Comparison of ENCODE assay signal across 8 mouse cellular contexts in the genomic region with DNA sequence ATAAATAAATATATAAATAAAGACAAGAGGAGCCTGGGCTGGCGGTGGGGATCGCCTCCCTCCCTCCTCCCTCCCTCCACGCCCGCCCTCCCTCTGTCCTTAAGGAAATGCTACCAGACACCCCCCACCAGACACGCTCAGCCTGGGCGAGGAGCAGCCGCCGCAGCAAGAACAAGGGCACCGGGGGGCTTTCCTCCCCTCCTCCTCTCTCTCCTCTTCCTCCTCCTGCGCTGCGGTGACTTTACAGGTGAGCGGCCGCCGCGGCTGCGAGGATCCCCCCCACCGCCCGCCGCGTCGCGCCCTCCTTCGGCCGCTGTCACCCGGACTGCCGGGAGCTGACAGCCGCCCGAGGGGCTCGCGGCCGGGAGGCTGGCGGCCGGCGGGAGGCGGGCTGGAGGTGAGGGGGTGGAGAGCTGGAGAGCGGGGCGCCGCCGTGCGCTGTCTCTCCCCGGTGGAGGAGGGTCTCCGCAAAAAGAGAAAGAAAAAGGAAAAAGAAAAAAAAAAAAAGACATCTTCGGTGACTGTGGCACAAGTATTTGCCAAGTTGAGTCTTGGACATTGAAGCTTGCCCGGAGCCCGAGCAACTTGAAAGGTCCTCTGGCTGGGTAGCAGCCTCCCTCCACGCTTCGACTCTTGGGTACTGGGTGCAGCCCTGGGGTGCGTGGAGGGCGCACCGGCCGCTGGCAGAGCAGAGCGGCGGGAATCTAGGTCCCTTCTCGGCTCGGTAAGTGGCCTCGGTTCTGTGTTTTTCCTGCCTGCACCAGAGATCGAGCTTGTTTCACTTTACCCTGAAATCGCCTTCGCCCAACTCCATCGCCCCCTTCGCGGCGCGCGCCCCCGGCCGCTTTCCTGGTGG. TPM values are rescaled to one million over a fixed set of nuclear protein-coding genes. Genes with fewer than 3 reads are reported as not detected.
A peak's percentile ranks its signal among the peaks of the same experiment; 100 is the strongest.
DNase-seq lines count a peak whose midpoint lies in the region; ATAC-seq and TF ChIP-seq lines count a peak whose summit lies in the region.

Hivep2 (plus strand) TSS at position 102 of the 856 bp plus-strand sequence.

- peak within 1 kb of the TSS; percentile 99 for H3K4me2 ChIP-seq in embryonic facial prominence, embryonic 13.5 days
- peak within 1 kb of the TSS; percentile 90 for H3K4me2 ChIP-seq in heart, embryonic 12.5 days
- H3K4me2 ChIP-seq in kidney, postnatal 0 days (ENCODE audit: low read length): peak within 1 kb of the TSS; percentile 87
- peak within 1 kb of the TSS; percentile 85 for H3K4me2 ChIP-seq in liver, embryonic 12.5 days
- H3K4me2 ChIP-seq in neural tube, embryonic 13.5 days: peak within 1 kb of the TSS; percentile 98

- ATAC-seq in embryonic facial prominence, embryonic 13.5 days (ENCODE audit: insufficient number of reproducible peaks, insufficient read depth, low FRiP score, low TSS enrichment, low read depth): peak; percentile 28
- ATAC-seq in heart, embryonic 12.5 days (ENCODE audit: insufficient number of reproducible peaks, low FRiP score): peak; percentile 59
- peak; percentile 11 for ATAC-seq in kidney, postnatal 0 days (replicated peaks; ENCODE audit: low FRiP score, low read depth)
- ATAC-seq in liver, embryonic 12.5 days: peak; percentile 17
- peak; percentile 47 for ATAC-seq in neural tube, embryonic 13.5 days (ENCODE audit: low read depth)

- peaks cover 14% of the 10 kb centered on the region for H3K27me3 ChIP-seq in embryonic facial prominence, embryonic 13.5 days
- H3K27me3 ChIP-seq in heart, embryonic 12.5 days (replicated peaks): no peaks in the 10 kb centered on the region
- no peaks in the 10 kb centered on the region for H3K27me3 ChIP-seq in kidney, postnatal 0 days (ENCODE audit: insufficient read depth, low read length)
- peaks cover 80% of the 10 kb centered on the region for H3K27me3 ChIP-seq in liver, embryonic 12.5 days (replicated peaks)
- H3K27me3 ChIP-seq in neural tube, embryonic 13.5 days: no peaks in the 10 kb centered on the region; the same call in 1 of the 2 replicates

- TF ChIP-seq CTCF in kidney, postnatal 0 days (IDR thresholded peaks at IDR 0.05; ENCODE audit: low read depth): no peak; the same call in 1 of the 2 replicates

- H3K27ac ChIP-seq in embryonic facial prominence, embryonic 13.5 days: peak within 1 kb of the TSS; percentile 96
- H3K27ac ChIP-seq in heart, embryonic 12.5 days (ENCODE audit: poor library complexity, severe bottlenecking): peak within 1 kb of the TSS; percentile 100
- H3K27ac ChIP-seq in kidney, postnatal 0 days: peak within 1 kb of the TSS; percentile 98
- peak within 1 kb of the TSS; percentile 71 for H3K27ac ChIP-seq in liver, embryonic 12.5 days
- H3K27ac ChIP-seq in neural tube, embryonic 13.5 days (replicated peaks): peak within 1 kb of the TSS; percentile 99

- peak within 1 kb of the TSS; percentile 78 for H3K4me3 ChIP-seq in embryonic facial prominence, embryonic 13.5 days
- peak within 1 kb of the TSS; percentile 96 for H3K4me3 ChIP-seq in heart, embryonic 12.5 days
- peak within 1 kb of the TSS; percentile 75 for H3K4me3 ChIP-seq in kidney, postnatal 0 days (replicated peaks; ENCODE audit: low read depth, low read length)
- peak within 1 kb of the TSS; percentile 62 for H3K4me3 ChIP-seq in liver, embryonic 12.5 days
- H3K4me3 ChIP-seq in neural tube, embryonic 13.5 days: peak within 1 kb of the TSS; percentile 84

- H3K4me1 ChIP-seq in embryonic facial prominence, embryonic 13.5 days: peaks cover 6% of the 10 kb centered on the region
- H3K4me1 ChIP-seq in heart, embryonic 12.5 days (replicated peaks): peaks cover 4% of the 10 kb centered on the region
- no peaks in the 10 kb centered on the region for H3K4me1 ChIP-seq in kidney, postnatal 0 days (replicated peaks; ENCODE audit: insufficient read depth, low read length)
- H3K4me1 ChIP-seq in liver, embryonic 12.5 days: peaks cover 31% of the 10 kb centered on the region
- peaks cover 12% of the 10 kb centered on the region for H3K4me1 ChIP-seq in neural tube, embryonic 13.5 days (replicated peaks)

- under 1% methylated on average over 66 of the region's 67 CpGs for WGBS in embryonic facial prominence, embryonic 13.5 days
- WGBS in heart, embryonic 12.5 days: 0% methylated on average over 56 of the region's 67 CpGs
- 0% methylated on average over 56 of the region's 67 CpGs for WGBS in kidney, postnatal 0 days
- WGBS in liver, embryonic 12.5 days (ENCODE audit: insufficient replicate concordance): under 1% methylated on average over 55 of the region's 67 CpGs
- WGBS in neural tube, embryonic 13.5 days: under 1% methylated on average over 65 of the region's 67 CpGs

- H3K9ac ChIP-seq in embryonic facial prominence, embryonic 13.5 days: peak within 1 kb of the TSS; percentile 87
- peak within 1 kb of the TSS; percentile 98 for H3K9ac ChIP-seq in heart, embryonic 12.5 days
- peak within 1 kb of the TSS; percentile 84 for H3K9ac ChIP-seq in kidney, postnatal 0 days (ENCODE audit: low read depth, low read length)
- peak within 1 kb of the TSS; percentile 49 for H3K9ac ChIP-seq in liver, embryonic 12.5 days
- H3K9ac ChIP-seq in neural tube, embryonic 13.5 days: peak within 1 kb of the TSS; percentile 94

- no peaks in the 10 kb centered on the region for H3K36me3 ChIP-seq in embryonic facial prominence, embryonic 13.5 days
- no peaks in the 10 kb centered on the region for H3K36me3 ChIP-seq in heart, embryonic 12.5 days
- H3K36me3 ChIP-seq in kidney, postnatal 0 days (ENCODE audit: insufficient read depth, low read length): no peaks in the 10 kb centered on the region
- no peaks in the 10 kb centered on the region for H3K36me3 ChIP-seq in liver, embryonic 12.5 days
- H3K36me3 ChIP-seq in neural tube, embryonic 13.5 days: no peaks in the 10 kb centered on the region

- no peaks in the 10 kb centered on the region for H3K9me3 ChIP-seq in embryonic facial prominence, embryonic 13.5 days
- H3K9me3 ChIP-seq in heart, embryonic 12.5 days (replicated peaks): no peaks in the 10 kb centered on the region
- H3K9me3 ChIP-seq in kidney, postnatal 0 days (replicated peaks; ENCODE audit: low read length): no peaks in the 10 kb centered on the region
- H3K9me3 ChIP-seq in liver, embryonic 12.5 days (replicated peaks): no peaks in the 10 kb centered on the region
- H3K9me3 ChIP-seq in neural tube, embryonic 13.5 days: no peaks in the 10 kb centered on the region

- DNase-seq in A20 (ENCODE audit: low read depth, low spot score): peak; percentile 88
- peak; percentile 56 to 69 for DNase-seq in adrenal gland, adult 18-20 months (ENCODE audit: low spot score in 2 of 2)
- peak; percentile 82 for DNase-seq in kidney, postnatal 0 days (ENCODE audit: low spot score)
- peak; percentile 69 to 71 for DNase-seq in thymus, postnatal 10 days (ENCODE audit: low spot score in 2 of 2)

RNA-seq across cellular contexts. Expression of gene Hivep2, which starts in this region (rescaled TPM):
- 10 to 100 TPM; 24.1 to 35.6 TPM for total RNA-seq in adrenal gland, adult 18-20 months (2021)
- polyA plus RNA-seq in embryonic facial prominence, embryonic 13.5 days (2015; fragmentation: Nextera tagmentation; extraction: Ambion mirVana): 7.3 and 7.7 TPM in 2 replicates
- 5.3 and 5.8 TPM in 2 replicates for polyA plus RNA-seq in heart, embryonic 12.5 days (2016; fragmentation: Nextera tagmentation; extraction: Ambion mirVana)
- 3.4 and 4.2 TPM in 2 replicates for polyA plus RNA-seq in kidney, postnatal 0 days (2015; fragmentation: Nextera tagmentation; extraction: Ambion mirVana)
- 0.81 and 1.0 TPM in 2 replicates for polyA plus RNA-seq in liver, embryonic 12.5 days (2016; fragmentation: Nextera tagmentation; extraction: Ambion mirVana)
- polyA plus RNA-seq in neural tube, embryonic 13.5 days (2015; fragmentation: Nextera tagmentation; extraction: Ambion mirVana): 8.6 and 9.5 TPM in 2 replicates

Comparison
In these comparisons a context has a peak if more than half of its experiments do, and no peak if none do; other contexts are left out.
1. Peak in every context shown above with its lines: DNase-seq, ATAC-seq, H3K4me3 ChIP-seq and H3K27ac ChIP-seq.